Mouse (Mus musculus) bone marrow macrophage, adult 2 months (primary cell): Measurements from ENCODE around the gene Foxn3. TPM values are rescaled to one million over a fixed set of nuclear protein-coding genes. Genes with fewer than 3 reads are reported as not detected.

Source experiments
- H3K27ac ChIP-seq: 2 replicates; pipeline ENCODE4 v1.5.1; 2012; ENCODE audit warnings: low read depth, low read length; ENCODE audit not compliant: insufficient read depth
- H3K4me1 ChIP-seq: 2 replicates; pipeline ENCODE4 v1.6.1; 2012; ENCODE audit warnings: low read length; ENCODE audit not compliant: control insufficient read depth, insufficient read depth
- H3K4me3 ChIP-seq: 2 replicates; pipeline ENCODE4 v1.5.1; 2012; ENCODE audit warnings: mild to moderate bottlenecking, low read length, moderate library complexity; ENCODE audit not compliant: insufficient read depth
- CTCF ChIP-seq: IDR thresholded peaks from 2 replicates; pipeline ENCODE4 v1.5.1; 2012; ENCODE audit warnings: low read depth, mild to moderate bottlenecking, low read length, moderate library complexity
- POLR2A ChIP-seq: IDR thresholded peaks from 2 replicates; pipeline ENCODE4 v1.6.1; 2012; ENCODE audit warnings: mild to moderate bottlenecking, low read depth, low read length, borderline replicate concordance
- polyA plus RNA-seq: library from polyadenylated mRNA; stranded (reverse); fragments of >200 nt; gene quantifications from 2 replicates; pipeline ENCODE4 v1.2.4, GENCODE M21; 2012; ENCODE audit not compliant: missing spikeins, insufficient read depth, insufficient read length

Foxn3 gene
- polyA plus RNA-seq, 1 experiment, result 27.7 TPM

GRCm38 (mm10) chr12:99529687-99530411 lies 33.5 kb downstream of the Foxn3 start:
- H3K4me1 ChIP-seq, result peaks cover 6% of the 10 kb centered on the region
- H3K27ac ChIP-seq, result no peak overlapping the region
- H3K4me3 ChIP-seq, result no peak overlapping the region
- TF ChIP-seq CTCF, result no peak
- no peak for TF ChIP-seq POLR2A

GRCm38 (mm10) chr12:99528958-99529357 lies 34.4 kb downstream of the Foxn3 start:
- Histone ChIP-seq H3K4me1 (peaks cover 6% of the 10 kb centered on the region), H3K27ac (no peak overlapping the region), H3K4me3 (no peak overlapping the region)
- no peak for TF ChIP-seq CTCF
- no peak for TF ChIP-seq POLR2A

- Histone ChIP-seq H3K4me1 (peaks cover 10% of the 10 kb centered on the region), H3K27ac (no peak overlapping the region), H3K4me3 (no peak overlapping the region)
- TF ChIP-seq POLR2A, result no peak
- TF ChIP-seq CTCF, result no peak
These were observed 35.9 kb downstream of the Foxn3 start for GRCm38 (mm10) chr12:99527452-99527851.

- Histone ChIP-seq H3K4me1 (peaks cover 11% of the 10 kb centered on the region), H3K27ac (no peak overlapping the region), H3K4me3 (no peak overlapping the region)
- TF ChIP-seq POLR2A (no peak), CTCF (no peak)
These were observed 36.7 kb downstream of the Foxn3 start for GRCm38 (mm10) chr12:99526571-99527140.

- H3K4me1 ChIP-seq, result peaks cover 18% of the 10 kb centered on the region
- TF ChIP-seq CTCF (no peak), POLR2A (no peak)
- H3K27ac ChIP-seq, result no peak overlapping the region
- no peak overlapping the region for H3K4me3 ChIP-seq
These were observed 40.5 kb downstream of the Foxn3 start for GRCm38 (mm10) chr12:99522882-99523281.

- Histone ChIP-seq H3K4me3 (no peak overlapping the region), H3K4me1 (peaks cover 12% of the 10 kb centered on the region), H3K27ac (no peak overlapping the region)
- TF ChIP-seq CTCF (no peak), POLR2A (no peak)
These were observed 43.5 kb downstream of the Foxn3 start for GRCm38 (mm10) chr12:99519862-99520261.

- H3K4me1 ChIP-seq, result peaks cover 12% of the 10 kb centered on the region
- no peak for TF ChIP-seq CTCF
- no peak overlapping the region for H3K4me3 ChIP-seq
- no peak overlapping the region for H3K27ac ChIP-seq
These were observed 44.2 kb downstream of the Foxn3 start for GRCm38 (mm10) chr12:99519191-99519614.

DNA sequence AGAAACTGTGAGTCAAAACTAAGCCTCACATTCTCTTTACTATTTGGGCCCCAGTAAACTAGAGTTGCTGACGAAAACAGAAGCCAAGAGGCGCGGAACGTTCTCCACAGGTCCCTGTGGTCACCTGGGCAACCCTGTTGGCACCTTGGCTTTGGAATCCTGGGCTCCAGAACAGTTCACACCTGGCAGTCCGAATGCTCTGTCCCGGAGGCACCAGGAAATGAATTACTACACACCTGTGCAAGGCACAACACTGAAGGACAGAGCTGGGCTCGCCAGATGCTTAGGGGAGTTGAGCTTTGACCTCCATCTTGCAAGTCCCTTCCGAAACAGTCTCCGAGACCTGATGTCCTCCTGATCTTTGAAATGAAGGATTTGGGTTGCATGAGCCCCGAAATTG lies 44.7 kb downstream of the Foxn3 start:
- TF ChIP-seq CTCF (no peak), POLR2A (no peak)
- Histone ChIP-seq H3K27ac (no peak overlapping the region), H3K4me3 (no peak overlapping the region), H3K4me1 (peaks cover 12% of the 10 kb centered on the region)

DNA sequence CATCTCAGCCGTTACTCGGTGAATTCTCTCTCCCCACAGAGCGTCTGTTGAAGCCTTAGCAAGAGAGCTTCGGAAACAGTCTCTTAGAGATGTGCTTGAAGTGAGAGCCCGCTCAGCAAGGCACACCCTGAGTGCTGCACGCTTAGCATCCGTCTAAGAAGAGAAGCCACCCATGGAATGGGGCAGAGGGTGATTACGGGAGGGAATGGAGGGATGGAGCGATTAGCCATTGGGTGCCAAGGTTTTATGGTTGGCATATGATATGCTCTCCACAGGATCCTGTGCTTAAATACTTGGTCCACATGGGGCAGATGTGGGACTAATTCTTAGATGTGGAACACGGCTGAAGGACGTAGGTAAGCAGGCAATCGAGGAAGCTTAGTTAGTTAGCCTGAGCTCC lies 45.3 kb downstream of the Foxn3 start:
- H3K4me1 ChIP-seq, result peaks cover 12% of the 10 kb centered on the region
- TF ChIP-seq CTCF (no peak), POLR2A (no peak)
- H3K27ac ChIP-seq, result no peak overlapping the region
- H3K4me3 ChIP-seq, result no peak overlapping the region

DNA sequence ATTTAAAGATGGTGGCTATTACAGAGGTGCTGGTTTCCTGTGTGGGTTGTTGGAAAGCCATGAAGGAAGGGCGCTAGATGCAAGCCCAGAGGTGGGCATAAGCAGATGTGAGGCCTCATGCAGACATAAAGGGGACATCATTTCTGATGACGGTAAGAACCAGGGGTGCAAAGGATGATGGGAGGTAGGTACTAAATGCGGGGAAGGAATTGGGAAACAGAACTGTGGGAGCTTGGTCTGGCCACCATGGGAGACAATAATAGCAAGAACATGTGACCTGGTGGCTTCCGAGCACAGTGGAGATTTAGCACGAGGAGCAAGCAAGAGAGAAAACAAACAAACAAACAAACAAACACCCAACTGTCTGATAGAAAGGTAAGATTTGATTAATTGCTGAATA lies 46.1 kb downstream of the Foxn3 start:
- H3K4me1 ChIP-seq, result peaks cover 7% of the 10 kb centered on the region
- TF ChIP-seq POLR2A (no peak), CTCF (no peak)
- no peak overlapping the region for H3K27ac ChIP-seq
- H3K4me3 ChIP-seq, result no peak overlapping the region

GRCm38 (mm10) chr12:99515481-99515880 lies 47.9 kb downstream of the Foxn3 start:
- Histone ChIP-seq H3K27ac (no peak overlapping the region), H3K4me1 (peaks cover 9% of the 10 kb centered on the region), H3K4me3 (no peak overlapping the region)
- TF ChIP-seq CTCF, result no peak
- no peak for TF ChIP-seq POLR2A
